Mouse (Mus musculus): ENCODE measurements around the gene Rbp7. TPM values are rescaled to one million over a fixed set of nuclear protein-coding genes. Genes with fewer than 3 reads are reported as not detected.
"Not testable (repeated sequence)": the region's sequence is repeated elsewhere in the genome, so short reads cannot be mapped to it uniquely, and the experiment has no call there.

Rbp7 gene
- total and polyA plus RNA-seq, 3 experiments: not detected

DNA sequence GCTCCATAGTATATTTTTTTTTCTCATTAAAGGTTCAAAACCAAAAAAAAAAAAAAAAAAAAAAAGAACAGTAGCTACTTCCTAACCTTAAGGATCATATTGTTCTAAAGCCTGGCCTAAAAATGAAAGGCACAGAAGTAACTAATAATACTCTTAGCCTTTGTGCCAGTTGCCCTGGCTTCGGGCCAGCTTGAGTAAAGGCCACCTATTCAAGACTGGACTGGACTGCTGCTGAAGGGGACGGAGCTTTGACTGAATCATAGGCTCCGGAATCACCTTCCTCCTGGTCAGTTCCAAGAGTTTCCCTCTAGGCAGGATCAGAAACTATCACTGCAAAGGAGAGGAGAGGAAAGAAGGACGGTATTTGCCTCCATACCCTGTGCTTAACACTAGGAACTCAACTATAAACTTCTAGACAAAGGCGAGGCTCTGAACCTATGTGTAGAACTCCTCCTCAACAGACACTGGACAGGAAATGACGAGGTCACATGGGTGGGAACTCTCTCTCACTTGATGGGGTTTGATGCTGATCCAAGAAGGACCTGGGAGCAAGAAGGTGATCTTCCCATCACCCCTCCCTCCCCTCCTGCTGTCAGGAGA lies 3.2 kb upstream of the Rbp7 start:
- no peak for TF ChIP-seq IRF4 (IDR thresholded peaks at IDR 0.05; ENCODE audit: low read depth, low read length)
- TF ChIP-seq UBTF (IDR thresholded peaks at IDR 0.05; ENCODE audit: low read depth, low read length): no peak
- no peak for TF ChIP-seq PAX5 (IDR thresholded peaks at IDR 0.05; ENCODE audit: low read length)
- no peak for TF ChIP-seq TCF12 (IDR thresholded peaks at IDR 0.05; ENCODE audit: low read depth, low read length)
- TF ChIP-seq RCOR1 (conservative IDR thresholded peaks at IDR 0.05; ENCODE audit: low read depth, low read length): no peak
- no peak for TF ChIP-seq BHLHE40 (IDR thresholded peaks at IDR 0.05; ENCODE audit: low read depth, low read length)
- no peak for TF ChIP-seq ETS1 (conservative IDR thresholded peaks at IDR 0.05; ENCODE audit: low read depth, low read length)
- TF ChIP-seq MXI1 (IDR thresholded peaks at IDR 0.05; ENCODE audit: low read depth, low read length): no peak
- TF ChIP-seq MAX (IDR thresholded peaks at IDR 0.05; ENCODE audit: low read length): no peak
- TF ChIP-seq CHD2 (IDR thresholded peaks at IDR 0.05; ENCODE audit: low read length): no peak
- TF ChIP-seq SMC3 (IDR thresholded peaks at IDR 0.05; ENCODE audit: low read depth, low read length): no peak
- no peak for TF ChIP-seq SIN3A (IDR thresholded peaks at IDR 0.05; ENCODE audit: low read length)
- H3K27ac ChIP-seq (ENCODE audit: insufficient read depth, low read depth): no peak overlapping the region
- H3K36me3 ChIP-seq (replicated peaks in 1 of 2; ENCODE audit: control insufficient read depth in 1 of 2, insufficient read depth in 1 of 2, low read length in 1 of 2): no peaks in the 10 kb centered on the region
- H3K4me2 ChIP-seq (ENCODE audit: insufficient read depth, low read depth, poor library complexity, severe bottlenecking): no peak overlapping the region
- H3K9ac ChIP-seq (ENCODE audit: insufficient read depth, low read depth): no peak overlapping the region
- DNase-seq (ENCODE audit: extremely low read depth): no peak
- dilution Hi-C loops (cut with MboI; ENCODE audit: extremely low pct_ligation_motif_present, extremely low pct_unique_long_range_greater_than_20kb, low sequenced_read_pairs) (no loop called here), in situ Hi-C loops (cut with MboI; ENCODE audit: low pct_ligation_motif_present, low pct_unique_long_range_greater_than_20kb, low sequenced_read_pairs) (no loop called here)
- no peaks in the 10 kb centered on the region for H3K27me3 ChIP-seq (replicated peaks)
- no peak overlapping the region for H3K4me3 ChIP-seq (replicated peaks in 1 of 3; ENCODE audit: low read depth in 2 of 3, low read length in 2 of 3, poor library complexity in 1 of 3)
- H3K79me2 ChIP-seq (replicated peaks; ENCODE audit: control insufficient read depth, extremely low read depth, insufficient read depth, poor library complexity, severe bottlenecking): no peaks in the 10 kb centered on the region
- no peaks in the 10 kb centered on the region for H3K9me3 ChIP-seq (replicated peaks; ENCODE audit: low read length)
- H3K4me1 ChIP-seq (ENCODE audit: control insufficient read depth in 1 of 2, insufficient read depth in 2 of 2): 0 out of 4 replicates have a peak, but pooled peaks cover 0 to 4% of the 10 kb centered on the region in 2 experiments

- H3K9me3 ChIP-seq (replicated peaks; ENCODE audit: low read length); H3K79me2 ChIP-seq (replicated peaks; ENCODE audit: control insufficient read depth, extremely low read depth, insufficient read depth, poor library complexity, severe bottlenecking); H3K9ac ChIP-seq (ENCODE audit: insufficient read depth, low read depth); in situ Hi-C loops (cut with MboI; ENCODE audit: low pct_ligation_motif_present, low pct_unique_long_range_greater_than_20kb, low sequenced_read_pairs); H3K36me3 ChIP-seq (replicated peaks in 1 of 2; ENCODE audit: control insufficient read depth in 1 of 2, insufficient read depth in 1 of 2, low read length in 1 of 2); H3K27me3 ChIP-seq (replicated peaks); H3K4me2 ChIP-seq (ENCODE audit: insufficient read depth, low read depth, poor library complexity, severe bottlenecking); DNase-seq (ENCODE audit: extremely low read depth); dilution Hi-C loops (cut with MboI; ENCODE audit: extremely low pct_ligation_motif_present, extremely low pct_unique_long_range_greater_than_20kb, low sequenced_read_pairs); H3K4me3 ChIP-seq (replicated peaks in 1 of 3; ENCODE audit: low read depth in 2 of 3, low read length in 2 of 3, poor library complexity in 1 of 3); H3K27ac ChIP-seq (ENCODE audit: insufficient read depth, low read depth); H3K4me1 ChIP-seq (ENCODE audit: control insufficient read depth in 1 of 2, insufficient read depth in 2 of 2): not testable (repeated sequence)
These were observed 2.4 kb upstream of the Rbp7 start for GRCm38 (mm10) chr4:149457163-149457562.

DNA sequence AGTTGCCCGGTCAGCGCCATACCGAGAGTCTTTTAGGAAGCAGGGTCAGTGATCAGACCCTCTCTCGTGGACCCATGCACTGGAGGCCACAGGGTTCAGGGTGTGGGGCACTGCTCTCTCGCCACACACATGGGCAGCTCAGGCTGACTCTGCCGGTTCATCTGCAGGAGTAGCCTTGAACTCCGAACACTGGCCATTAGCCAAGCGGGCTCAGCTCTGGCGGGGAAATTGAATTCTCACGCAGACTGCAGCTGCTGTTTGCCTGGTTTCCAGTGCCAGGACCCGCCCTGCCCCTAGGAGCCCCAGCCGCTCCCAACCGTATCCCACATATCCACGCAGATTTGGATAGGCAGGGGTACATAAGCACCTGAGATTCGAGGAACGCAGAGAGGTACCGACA lies 515 bp downstream of the Rbp7 start:
- H3K4me2 ChIP-seq (ENCODE audit: insufficient read depth, low read depth, poor library complexity, severe bottlenecking): no peak overlapping the region
- no peak overlapping the region for H3K27ac ChIP-seq (ENCODE audit: insufficient read depth, low read depth)
- DNase-seq (ENCODE audit: extremely low read depth): no peak
- no peaks in the 10 kb centered on the region for H3K27me3 ChIP-seq (replicated peaks)
- dilution Hi-C loops (cut with MboI; ENCODE audit: extremely low pct_ligation_motif_present, extremely low pct_unique_long_range_greater_than_20kb, low sequenced_read_pairs) (no loop called here), in situ Hi-C loops (cut with MboI; ENCODE audit: low pct_ligation_motif_present, low pct_unique_long_range_greater_than_20kb, low sequenced_read_pairs) (loop anchor here (5.0 kb wide), 1 partner anchor 73 kb away; no protein-coding TSS in a partner anchor)
- no peaks in the 10 kb centered on the region for H3K36me3 ChIP-seq (replicated peaks in 1 of 2; ENCODE audit: control insufficient read depth in 1 of 2, insufficient read depth in 1 of 2, low read length in 1 of 2)
- H3K4me1 ChIP-seq (ENCODE audit: control insufficient read depth in 1 of 2, insufficient read depth in 2 of 2): no peaks in the 10 kb centered on the region
- H3K79me2 ChIP-seq (replicated peaks; ENCODE audit: control insufficient read depth, extremely low read depth, insufficient read depth, poor library complexity, severe bottlenecking): no peaks in the 10 kb centered on the region
- no peak for TF ChIP-seq MYC (IDR thresholded peaks at IDR 0.05; ENCODE audit: low read depth, low read length)
- TF ChIP-seq SIN3A (IDR thresholded peaks at IDR 0.05; ENCODE audit: low read length): no peak
- no peak for TF ChIP-seq RAD21 (IDR thresholded peaks at IDR 0.05; ENCODE audit: low read depth, low read length)
- TF ChIP-seq MAZ (IDR thresholded peaks at IDR 0.05; ENCODE audit: low read depth, low read length): no peak
- no peak for TF ChIP-seq ELF1 (IDR thresholded peaks at IDR 0.05; ENCODE audit: low read depth, low read length)
- no peak for TF ChIP-seq MAX (IDR thresholded peaks at IDR 0.05; ENCODE audit: low read length)
- no peak overlapping the region for H3K4me3 ChIP-seq (replicated peaks in 1 of 3; ENCODE audit: low read depth in 2 of 3, low read length in 2 of 3, poor library complexity in 1 of 3)
- H3K9me3 ChIP-seq (replicated peaks; ENCODE audit: low read length): peaks cover 2% of the 10 kb centered on the region
- H3K9ac ChIP-seq (ENCODE audit: insufficient read depth, low read depth): no peak overlapping the region

Data from CH12.LX (cell line).